Mouse (Mus musculus): ENCODE data around the gene Gm20662.

DNA sequence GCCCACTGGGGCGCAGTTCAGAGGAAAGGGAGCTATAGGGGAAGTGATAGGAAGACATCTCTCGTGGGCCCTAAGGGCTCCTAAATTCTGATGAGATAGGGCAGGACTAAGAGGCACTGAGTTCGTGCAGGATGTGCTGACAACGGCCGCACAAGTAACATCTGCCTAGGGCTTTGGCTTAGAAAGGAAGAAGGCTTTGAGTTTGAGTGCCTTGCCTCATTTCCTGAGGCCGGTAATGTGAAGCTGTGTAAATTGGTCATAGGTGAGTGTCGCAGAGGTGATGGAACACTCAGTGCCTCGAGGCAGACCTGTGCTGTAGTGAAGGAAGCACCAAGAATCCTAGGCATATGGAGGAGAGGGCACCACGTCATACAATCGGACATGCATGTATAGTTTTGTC lies 29.5 kb upstream of the Gm20662 start:
- TF ChIP-seq CTCF (IDR thresholded peaks at IDR 0.05; ENCODE audit: control insufficient read depth, insufficient read depth, insufficient read length) (no peak), MAX (IDR thresholded peaks at IDR 0.05) (no peak), USF1 (IDR thresholded peaks at IDR 0.05; ENCODE audit: low read depth) (no peak), MYOG (IDR thresholded peaks at IDR 0.05; ENCODE audit: control insufficient read depth, extremely low read depth, insufficient read length) (no peak), FOSL1 (IDR thresholded peaks at IDR 0.05; ENCODE audit: insufficient read depth, low read length, poor library complexity, severe bottlenecking) (no peak)

All from C2C12 (cell line).